Comparison of ENCODE assay signal across 25 mouse cellular contexts in the genomic region with DNA sequence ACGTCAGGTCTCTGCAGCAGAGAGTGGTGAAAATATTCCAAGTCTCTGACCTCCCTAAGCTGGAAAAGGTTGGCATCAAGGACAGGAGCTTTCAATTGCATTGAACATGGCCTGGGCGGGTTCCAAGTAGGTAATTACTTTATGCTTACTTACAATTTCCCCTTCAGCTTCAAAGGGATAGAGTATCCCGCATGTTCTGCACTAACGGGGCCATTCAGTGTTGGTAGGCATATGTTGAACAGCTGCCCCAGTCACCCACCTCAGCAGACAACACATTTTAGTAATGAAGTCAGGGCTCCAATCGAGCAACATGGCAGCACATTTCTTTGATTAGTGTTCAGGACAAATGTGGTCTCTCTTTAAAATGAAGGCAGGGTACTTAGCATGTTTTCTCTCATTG.
DNase-seq lines count a peak whose midpoint lies in the region; ATAC-seq and TF ChIP-seq lines count a peak whose summit lies in the region.
"Had no signal": no experiment of that assay in that cellular context is flagged by ENCODE, and none has a peak within 500 bp of the region (broad histone marks: within the 10 kb centered on the region; RNA-seq: fewer than 3 reads in every experiment).

No protein-coding gene starts in this region.

- TF ChIP-seq POLR2A in brain, embryonic 14.5 days (IDR thresholded peaks at IDR 0.05; ENCODE audit: borderline replicate concordance, extremely low read depth, insufficient read depth, insufficient read length, poor library complexity, severe bottlenecking): no peak

- no peaks in the 10 kb centered on the region for H3K27me3 ChIP-seq in forebrain, embryonic 13.5 days
- no peaks in the 10 kb centered on the region for H3K27me3 ChIP-seq in forebrain, embryonic 10.5 days (ENCODE audit: poor library complexity, severe bottlenecking)
- H3K27me3 ChIP-seq in embryonic facial prominence, embryonic 10.5 days (replicated peaks; ENCODE audit: low read depth, poor library complexity, severe bottlenecking): no peaks in the 10 kb centered on the region
- H3K27me3 ChIP-seq in limb, embryonic 11.5 days (ENCODE audit: control insufficient read depth, insufficient read depth, low read length): no peaks in the 10 kb centered on the region
- H3K27me3 ChIP-seq: embryonic facial prominence, embryonic 13.5 days; intestine, embryonic 15.5 days; liver, embryonic 12.5 days had no signal

- WGBS in forebrain, embryonic 13.5 days: 35% methylated on average over 5 of the region's 5 CpGs
- WGBS in forebrain, embryonic 10.5 days: 74% methylated on average over 5 of the region's 5 CpGs
- WGBS in embryonic facial prominence, embryonic 10.5 days: 61% methylated on average over 5 of the region's 5 CpGs
- WGBS in limb, embryonic 11.5 days: 17% methylated on average over 5 of the region's 5 CpGs

- no peak for DNase-seq in forebrain, embryonic 10.5 days (ENCODE audit: extremely low spot score, low spot score)
- peak; percentile 57 for DNase-seq in brain, embryonic 14.5 days (ENCODE audit: low read depth)
- DNase-seq in embryonic facial prominence, embryonic 10.5 days (ENCODE audit: low spot score): peak; percentile 27
- DNase-seq in limb, embryonic 11.5 days (ENCODE audit: low spot score): peak; percentile 47
- DNase-seq in spleen, postnatal 4 days (ENCODE audit: low spot score in 2 of 2): no peak
- DNase-seq in kidney, postnatal 14 days: no peak
- DNase-seq: cerebellum, adult 8-10 months; gastrocnemius, postnatal 10 days; kidney, adult 9 months; kidney, postnatal 36 days; layer of hippocampus, adult 9-11 months; left cerebral cortex, postnatal 4 days; lung, adult 18-20 months; lung, postnatal 10 days; right cerebral cortex, postnatal 14 days had no signal

- peak; percentile 68; the same call in 1 of the 2 replicates for ATAC-seq in forebrain, embryonic 13.5 days
- peak; percentile 51; the same call in 1 of the 2 replicates for ATAC-seq in limb, embryonic 11.5 days (ENCODE audit: insufficient number of reproducible peaks, low FRiP score, low TSS enrichment, low read depth)
- ATAC-seq: activated CD4-positive, CD25-positive, alpha-beta regulatory T cell, adult 4 months; hindbrain, embryonic 16.5 days; intestine, embryonic 15.5 days; liver, embryonic 12.5 days had no signal

- no peak overlapping the region for H3K4me3 ChIP-seq in forebrain, embryonic 13.5 days
- H3K4me3 ChIP-seq in forebrain, embryonic 10.5 days: no peak overlapping the region
- no peak overlapping the region for H3K4me3 ChIP-seq in embryonic facial prominence, embryonic 10.5 days
- no peak overlapping the region for H3K4me3 ChIP-seq in limb, embryonic 11.5 days (ENCODE audit: low read depth, low read length)
- H3K4me3 ChIP-seq: embryonic facial prominence, embryonic 13.5 days; hindbrain, embryonic 10.5 days; intestine, embryonic 15.5 days; left cerebral cortex, adult 2 months; liver, embryonic 12.5 days had no signal

- no peak overlapping the region for H3K9ac ChIP-seq in forebrain, embryonic 13.5 days
- no peak overlapping the region for H3K9ac ChIP-seq in limb, embryonic 11.5 days (ENCODE audit: low read length)
- H3K9ac ChIP-seq: embryonic facial prominence, embryonic 13.5 days; intestine, embryonic 15.5 days; liver, embryonic 12.5 days had no signal

- TF ChIP-seq CTCF in brain, embryonic 14.5 days (IDR thresholded peaks at IDR 0.05; ENCODE audit: borderline replicate concordance, extremely low read depth, insufficient read depth, insufficient read length): no peak

- H3K9me3 ChIP-seq in forebrain, embryonic 13.5 days (replicated peaks): peaks cover 4% of the 10 kb centered on the region; the same call in 1 of the 2 replicates
- no peaks in the 10 kb centered on the region for H3K9me3 ChIP-seq in forebrain, embryonic 10.5 days
- no peaks in the 10 kb centered on the region for H3K9me3 ChIP-seq in embryonic facial prominence, embryonic 10.5 days
- H3K9me3 ChIP-seq in limb, embryonic 11.5 days (ENCODE audit: control insufficient read depth, low read length): no peaks in the 10 kb centered on the region
- H3K9me3 ChIP-seq: intestine, embryonic 15.5 days; liver, embryonic 12.5 days had no signal

- no peaks in the 10 kb centered on the region for H3K36me3 ChIP-seq in forebrain, embryonic 13.5 days (ENCODE audit: poor library complexity, severe bottlenecking)
- no peaks in the 10 kb centered on the region for H3K36me3 ChIP-seq in forebrain, embryonic 10.5 days (replicated peaks)
- no peaks in the 10 kb centered on the region for H3K36me3 ChIP-seq in embryonic facial prominence, embryonic 10.5 days (replicated peaks)
- H3K36me3 ChIP-seq in limb, embryonic 11.5 days (ENCODE audit: control insufficient read depth, insufficient read depth, low read length): no peaks in the 10 kb centered on the region
- H3K36me3 ChIP-seq: embryonic facial prominence, embryonic 13.5 days; hindbrain, embryonic 10.5 days; intestine, embryonic 15.5 days; liver, embryonic 12.5 days had no signal

- H3K4me1 ChIP-seq in forebrain, embryonic 13.5 days: peaks cover 10% of the 10 kb centered on the region; the same call in 1 of the 2 replicates
- peaks cover 8% of the 10 kb centered on the region; the same call in 1 of the 2 replicates for H3K4me1 ChIP-seq in forebrain, embryonic 10.5 days
- H3K4me1 ChIP-seq in embryonic facial prominence, embryonic 10.5 days: no peaks in the 10 kb centered on the region
- no peaks in the 10 kb centered on the region for H3K4me1 ChIP-seq in limb, embryonic 11.5 days (ENCODE audit: control insufficient read depth, insufficient read depth, low read length)
- H3K4me1 ChIP-seq: hindbrain, embryonic 10.5 days; intestine, embryonic 15.5 days; liver, embryonic 12.5 days had no signal

- no peak overlapping the region for H3K27ac ChIP-seq in forebrain, embryonic 13.5 days
- H3K27ac ChIP-seq in forebrain, embryonic 10.5 days: no peak overlapping the region
- no peak overlapping the region for H3K27ac ChIP-seq in embryonic facial prominence, embryonic 10.5 days (replicated peaks)
- no peak overlapping the region for H3K27ac ChIP-seq in limb, embryonic 11.5 days (replicated peaks; ENCODE audit: low read depth, low read length)
- H3K27ac ChIP-seq: embryonic facial prominence, embryonic 13.5 days; hindbrain, embryonic 10.5 days; intestine, embryonic 15.5 days; left cerebral cortex, adult 2 months; liver, embryonic 12.5 days had no signal

- H3K4me2 ChIP-seq in forebrain, embryonic 13.5 days: no peak overlapping the region
- H3K4me2 ChIP-seq in limb, embryonic 11.5 days (ENCODE audit: low read depth, severe bottlenecking): no peak overlapping the region
- H3K4me2 ChIP-seq: embryonic facial prominence, embryonic 13.5 days; heart, embryonic 11.5 days; intestine, embryonic 15.5 days; liver, embryonic 12.5 days; midbrain, embryonic 11.5 days had no signal

Comparison
In these comparisons a context has a peak if more than half of its experiments do, and no peak if none do; other contexts are left out.
1. DNase-seq: peak in brain, embryonic 14.5 days (single experiment), embryonic facial prominence, embryonic 10.5 days (single experiment) and limb, embryonic 11.5 days (single experiment); none in forebrain, embryonic 10.5 days (single experiment), spleen, postnatal 4 days (0 of 2) and kidney, postnatal 14 days (single experiment).